Mouse (Mus musculus) neural tube, embryonic 13.5 days (tissue): ENCODE results near the gene Stpg1. TPM values are rescaled to one million over a fixed set of nuclear protein-coding genes. Genes with fewer than 3 reads are reported as not detected.

ENCODE experiments used
- ATAC-seq: fragments of 200-750 bp; cut with Nextera tagmentation; 2 replicates; pipeline ENCODE4 v1.8.0; 2017; ENCODE audit warnings: low read depth, mild to moderate bottlenecking, moderate TSS enrichment, moderate library complexity
- H3K27ac ChIP-seq: fragments of 300-500 bp; sonication (generic); replicated peaks from 2 replicates; pipeline ENCODE4 v1.5.1; 2015; ENCODE audit warnings: moderate library complexity, mild to moderate bottlenecking, inconsistent platforms
- H3K27me3 ChIP-seq: fragments of 300-500 bp; sonication (generic); 2 replicates; pipeline ENCODE4 v1.6.1; 2015; ENCODE audit warnings: mild to moderate bottlenecking, inconsistent platforms
- H3K36me3 ChIP-seq: fragments of 300-500 bp; sonication (generic); 2 replicates; pipeline ENCODE4 v1.6.1; 2015; ENCODE audit warnings: mild to moderate bottlenecking, inconsistent platforms
- H3K4me1 ChIP-seq: fragments of 300-500 bp; sonication (generic); replicated peaks from 2 replicates; pipeline ENCODE4 v1.6.1; 2015; ENCODE audit warnings: inconsistent platforms
- H3K4me2 ChIP-seq: fragments of 300-500 bp; sonication (generic); 2 replicates; pipeline ENCODE4 v1.6.1; 2015; ENCODE audit warnings: inconsistent platforms, mild to moderate bottlenecking, moderate library complexity
- H3K4me3 ChIP-seq: fragments of 300-500 bp; sonication (generic); 2 replicates; pipeline ENCODE4 v1.5.1; 2015; ENCODE audit warnings: mild to moderate bottlenecking, inconsistent platforms
- H3K9ac ChIP-seq: fragments of 300-500 bp; sonication (generic); 2 replicates; pipeline ENCODE4 v1.6.1; 2015; ENCODE audit warnings: moderate library complexity, mild to moderate bottlenecking, inconsistent platforms
- H3K9me3 ChIP-seq: fragments of 300-500 bp; sonication (generic); 2 replicates; pipeline ENCODE4 v1.6.1; 2016; ENCODE audit warnings: inconsistent platforms
- WGBS: fragments of 180-500 bp; shearing (Covaris S2); methylation state at CpG from one replicate; pipeline ENCODE4 v1.1.7; 2015; 5-methylcytosine and 5-hydroxymethylcytosine counted together
- polyA plus RNA-seq: library from polyadenylated mRNA; unstranded; fragments of >200 nt; fragmentation: Nextera tagmentation; extraction: Ambion mirVana; gene quantifications from 2 replicates; pipeline ENCODE4 v1.2.1, GENCODE M21; 2015

Gene Stpg1
- polyA plus RNA-seq, 1 experiment from 2014 or later: 0.31 TPM

- H3K4me1 ChIP-seq: peaks cover 50% of the 10 kb centered on the region
- no peak for ATAC-seq
- 0 out of 2 replicates have a peak overlapping the region, but pooled peaks have one; percentile 12 for H3K9ac ChIP-seq
- H3K27me3 ChIP-seq: peaks cover 46% of the 10 kb centered on the region
- H3K36me3 ChIP-seq: no peaks in the 10 kb centered on the region
- WGBS: 38% methylated on average over 11 of the region's 11 CpGs
- no peak overlapping the region for H3K4me3 ChIP-seq
- H3K9me3 ChIP-seq: no peaks in the 10 kb centered on the region
- H3K4me2 ChIP-seq: no peak overlapping the region
- no peak overlapping the region for H3K27ac ChIP-seq
Observed at GRCm38 (mm10) chr4:135567042-135567441, 72.5 kb downstream of the Stpg1 start.

DNA sequence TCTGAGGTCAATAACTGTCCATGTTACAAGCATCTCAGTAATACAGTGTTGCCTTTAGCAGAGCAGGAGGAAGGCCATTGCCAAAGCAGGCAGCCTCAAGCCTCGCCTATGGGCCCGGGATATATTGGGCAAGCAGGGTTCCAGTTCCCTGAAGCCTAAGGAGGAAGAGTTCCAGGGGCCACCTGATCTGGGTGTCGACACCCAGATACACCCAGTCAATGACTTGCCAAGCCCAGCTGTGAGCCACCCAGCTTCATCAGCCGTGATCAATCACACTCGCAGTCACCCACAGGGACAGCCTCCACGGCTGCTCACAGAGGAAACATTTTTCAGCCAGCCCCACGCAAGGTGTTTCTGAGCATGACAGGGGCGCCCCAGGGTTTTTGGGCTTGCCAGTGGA lies 72.9 kb downstream of the Stpg1 start:
- Histone ChIP-seq H3K4me3 (no peak overlapping the region), H3K27ac (no peak overlapping the region), H3K36me3 (no peaks in the 10 kb centered on the region), H3K9me3 (no peaks in the 10 kb centered on the region), H3K4me1 (peaks cover 50% of the 10 kb centered on the region), H3K4me2 (no peak overlapping the region), H3K9ac (no peak overlapping the region), H3K27me3 (peaks cover 50% of the 10 kb centered on the region)
- 36% methylated on average over 8 of the region's 8 CpGs for WGBS
- no peak for ATAC-seq

DNA sequence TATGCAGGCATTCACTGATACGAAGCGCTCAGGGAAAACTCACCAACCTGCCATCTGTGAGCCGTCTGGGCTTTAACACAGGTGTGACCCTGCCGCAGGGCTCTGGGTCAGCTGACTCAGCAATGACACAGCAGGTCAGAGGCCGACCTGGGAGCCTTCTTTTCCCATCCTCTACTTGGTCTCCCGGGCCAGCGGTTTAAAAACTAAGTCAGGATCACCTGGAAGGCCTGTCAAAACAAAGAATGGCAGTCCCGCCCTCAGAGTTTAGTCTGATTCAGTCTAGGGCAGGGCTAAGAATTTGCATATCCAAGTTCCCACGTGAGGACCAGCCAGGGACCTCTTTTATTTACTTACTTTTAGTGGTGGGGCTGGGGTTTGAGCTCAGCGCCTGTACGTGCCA lies 74.6 kb downstream of the Stpg1 start:
- H3K9ac ChIP-seq: no peak overlapping the region
- no peak for ATAC-seq
- no peaks in the 10 kb centered on the region for H3K36me3 ChIP-seq
- no peak overlapping the region for H3K27ac ChIP-seq
- H3K4me3 ChIP-seq: no peak overlapping the region
- H3K27me3 ChIP-seq: peaks cover 64% of the 10 kb centered on the region
- peaks cover 64% of the 10 kb centered on the region for H3K4me1 ChIP-seq
- H3K4me2 ChIP-seq: peak overlapping the region; percentile 54; the same call in 1 of the 2 replicates
- WGBS: 9% methylated on average over 11 of the region's 11 CpGs
- no peaks in the 10 kb centered on the region for H3K9me3 ChIP-seq

DNA sequence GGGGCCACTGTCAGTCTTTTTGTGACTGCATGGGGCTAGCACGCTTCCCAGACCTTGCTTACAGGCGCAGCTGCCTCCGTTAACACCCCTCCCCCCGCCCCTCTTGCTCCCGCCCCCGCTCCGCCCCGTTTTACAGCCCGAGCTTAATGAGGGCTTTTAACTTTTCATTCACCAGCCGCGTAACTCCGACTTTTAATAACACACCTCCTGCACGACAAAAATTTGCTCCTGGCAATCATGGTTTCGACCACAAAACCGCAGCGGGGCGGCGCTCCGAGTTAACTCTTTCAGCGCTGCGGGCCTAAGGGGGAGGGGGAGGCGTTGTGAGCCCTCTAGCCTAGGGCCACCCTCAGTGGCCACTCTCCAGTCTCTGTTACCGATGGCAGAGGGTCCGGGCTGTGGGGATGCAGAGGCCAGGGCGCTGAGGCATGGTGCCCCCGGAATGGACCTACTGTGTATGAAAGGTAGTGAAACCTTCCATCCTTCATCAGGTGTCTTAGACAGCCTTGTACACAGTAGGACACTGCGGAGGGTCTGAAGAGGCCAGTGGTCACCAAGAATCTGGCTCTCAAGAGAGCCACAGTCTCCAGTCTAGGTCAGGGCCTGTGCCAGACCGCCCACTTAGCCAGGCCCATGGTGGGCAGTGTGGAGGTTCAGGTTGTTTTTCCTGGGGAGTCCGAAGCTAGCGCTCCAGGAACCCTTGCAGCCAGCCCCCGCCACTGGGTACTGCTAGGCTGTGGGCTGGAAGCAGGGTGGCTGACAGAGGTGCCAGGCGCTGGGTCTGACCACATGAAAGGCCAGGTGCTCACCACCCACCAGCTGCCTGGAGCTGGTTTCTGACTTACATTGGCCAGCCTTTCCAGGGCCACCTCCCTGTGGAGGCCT lies 75.8 kb downstream of the Stpg1 start:
- peak overlapping the region; percentile 54 for H3K4me2 ChIP-seq
- peak overlapping the region; percentile 31 for H3K4me3 ChIP-seq
- peaks cover 59% of the 10 kb centered on the region for H3K4me1 ChIP-seq
- peak; percentile 24; the same call in 1 of the 2 replicates for ATAC-seq
- no peaks in the 10 kb centered on the region for H3K9me3 ChIP-seq
- no peaks in the 10 kb centered on the region for H3K36me3 ChIP-seq
- H3K9ac ChIP-seq: peak overlapping the region; percentile 52; the same call in 1 of the 2 replicates
- H3K27me3 ChIP-seq: peaks cover 76% of the 10 kb centered on the region
- WGBS: 11% methylated on average over 32 of the region's 32 CpGs
- no peak overlapping the region for H3K27ac ChIP-seq

DNA sequence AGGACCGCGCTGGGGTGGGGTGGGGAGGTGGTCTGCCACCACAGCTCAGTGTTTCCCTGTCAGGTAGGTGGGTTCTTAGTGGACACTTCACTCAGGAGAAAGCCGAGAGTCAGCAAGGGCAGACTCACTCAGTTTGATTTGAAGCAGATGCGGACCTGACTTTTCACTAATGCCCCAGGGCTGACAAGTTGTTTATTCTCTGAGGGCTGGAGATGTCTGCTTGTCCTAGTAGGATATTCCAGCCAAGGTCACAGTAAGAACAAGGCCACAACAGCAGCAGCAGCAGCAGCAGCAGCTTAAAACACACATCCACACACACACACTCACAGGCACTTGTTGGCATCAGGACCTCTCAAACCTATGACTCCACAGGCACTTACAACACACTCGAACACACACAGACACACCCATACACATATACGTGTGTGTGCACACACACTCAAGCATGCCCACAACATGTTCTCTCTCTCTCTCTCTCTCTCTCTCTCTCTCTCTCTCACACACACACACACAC lies 76.5 kb downstream of the Stpg1 start:
- no peak overlapping the region for H3K27ac ChIP-seq
- peaks cover 57% of the 10 kb centered on the region for H3K4me1 ChIP-seq
- H3K4me2 ChIP-seq: no peak overlapping the region
- no peak overlapping the region for H3K4me3 ChIP-seq
- WGBS: 53% methylated on average over 6 of the region's 6 CpGs
- H3K9me3 ChIP-seq: no peaks in the 10 kb centered on the region
- H3K9ac ChIP-seq: no peak overlapping the region
- peaks cover 80% of the 10 kb centered on the region for H3K27me3 ChIP-seq
- H3K36me3 ChIP-seq: no peaks in the 10 kb centered on the region
- ATAC-seq: no peak

GRCm38 (mm10) chr4:135572276-135572675 lies 77.7 kb downstream of the Stpg1 start:
- Histone ChIP-seq H3K9ac (no peak overlapping the region), H3K4me2 (no peak overlapping the region), H3K36me3 (no peaks in the 10 kb centered on the region), H3K9me3 (no peaks in the 10 kb centered on the region), H3K27ac (no peak overlapping the region), H3K27me3 (peaks cover 79% of the 10 kb centered on the region), H3K4me1 (peaks cover 50% of the 10 kb centered on the region), H3K4me3 (no peak overlapping the region)
- 28% methylated on average over 8 of the region's 8 CpGs for WGBS
- ATAC-seq: no peak

GRCm38 (mm10) chr4:135573251-135573808 lies 78.7 kb downstream of the Stpg1 start, which contains the start of gene Grhl3:
Gene Grhl3 (minus strand): TSS chr4:135573630.
- Histone ChIP-seq H3K4me1 (peaks cover 39% of the 10 kb centered on the region), H3K27me3 (peaks cover 69% of the 10 kb centered on the region), H3K9me3 (no peaks in the 10 kb centered on the region), H3K9ac (peak within 1 kb of the TSS; percentile 53), H3K4me2 (peak within 1 kb of the TSS; percentile 62), H3K36me3 (no peaks in the 10 kb centered on the region), H3K4me3 (peak within 1 kb of the TSS; percentile 30), H3K27ac (no peak within 1 kb of the TSS)
- ATAC-seq: no peak
- WGBS: under 1% methylated on average over 31 of the region's 31 CpGs

DNA sequence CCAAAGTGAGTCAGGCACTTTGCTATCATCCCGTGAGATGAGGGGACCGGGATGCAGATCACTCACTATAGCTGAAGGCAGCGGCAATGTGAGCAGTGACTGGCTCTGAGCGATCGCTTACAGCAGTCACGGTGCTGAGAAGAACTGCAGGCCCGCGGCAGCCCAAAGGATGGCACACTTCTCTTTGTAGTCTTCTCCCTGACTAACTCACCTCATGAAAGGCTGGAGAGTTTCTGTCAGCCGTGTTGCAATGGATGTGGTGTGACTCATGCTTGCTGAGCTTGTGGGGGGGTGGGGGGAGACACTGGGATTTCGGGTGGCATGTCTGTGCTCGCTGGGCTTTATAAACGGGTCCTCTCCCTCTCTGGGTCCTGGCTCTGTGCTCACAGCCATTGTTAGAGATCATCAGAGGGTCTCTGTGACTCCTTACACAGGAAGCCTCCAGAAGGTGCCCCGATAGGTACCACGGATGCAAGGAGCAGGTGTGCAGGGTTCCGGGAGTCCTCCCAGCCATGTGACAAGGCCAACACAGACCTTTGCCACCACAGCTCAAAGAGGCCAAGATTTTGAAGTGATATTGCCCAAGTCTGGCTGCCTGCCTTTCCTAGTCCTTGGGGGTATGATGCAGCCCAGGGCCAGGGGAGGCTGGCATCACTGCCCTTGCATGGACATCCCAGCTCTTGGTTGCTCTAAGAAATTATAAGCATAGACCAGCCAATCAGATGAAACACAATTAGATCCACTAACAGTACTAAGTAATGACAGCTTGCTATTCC lies 81.0 kb downstream of the Stpg1 start:
- Histone ChIP-seq H3K9ac (no peak overlapping the region), H3K4me3 (no peak overlapping the region), H3K27me3 (peaks cover 49% of the 10 kb centered on the region), H3K27ac (no peak overlapping the region), H3K4me1 (peaks cover 17% of the 10 kb centered on the region), H3K36me3 (no peaks in the 10 kb centered on the region), H3K4me2 (no peak overlapping the region), H3K9me3 (no peaks in the 10 kb centered on the region)
- no peak for ATAC-seq
- WGBS: 65% methylated on average over 15 of the region's 15 CpGs

DNA sequence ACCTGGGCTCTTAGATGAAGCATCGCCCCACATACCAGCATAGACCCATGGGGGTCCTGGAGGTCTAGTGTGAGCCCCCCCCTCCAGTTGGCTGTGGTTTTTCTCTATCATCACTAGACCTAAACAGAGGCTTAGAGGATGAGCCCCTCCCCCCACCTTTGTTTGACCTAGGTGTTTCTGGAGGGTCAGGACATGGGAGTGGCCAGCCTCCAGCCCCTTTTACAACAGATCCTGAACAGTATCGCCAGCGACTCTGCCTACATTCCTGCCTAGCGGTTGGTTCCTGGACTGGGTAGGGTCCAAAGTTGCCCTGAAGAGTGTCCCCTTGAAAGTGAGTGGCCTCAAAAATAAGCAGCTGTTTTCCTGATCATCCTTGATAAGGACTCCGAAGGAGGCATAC lies 83.9 kb downstream of the Stpg1 start:
- Histone ChIP-seq H3K9ac (no peak overlapping the region), H3K27me3 (peaks cover 24% of the 10 kb centered on the region), H3K36me3 (no peaks in the 10 kb centered on the region), H3K4me3 (no peak overlapping the region), H3K4me2 (no peak overlapping the region), H3K4me1 (peaks cover 15% of the 10 kb centered on the region), H3K9me3 (no peaks in the 10 kb centered on the region), H3K27ac (no peak overlapping the region)
- WGBS: 87% methylated on average over 5 of the region's 5 CpGs
- ATAC-seq: no peak

GRCm38 (mm10) chr4:135579695-135580094 lies 85.1 kb downstream of the Stpg1 start:
- Histone ChIP-seq H3K27me3 (peaks cover 12% of the 10 kb centered on the region), H3K4me2 (no peak overlapping the region), H3K9ac (no peak overlapping the region), H3K36me3 (no peaks in the 10 kb centered on the region), H3K9me3 (no peaks in the 10 kb centered on the region), H3K4me1 (peaks cover 9% of the 10 kb centered on the region; the same call in 1 of the 2 replicates), H3K4me3 (no peak overlapping the region), H3K27ac (no peak overlapping the region)
- WGBS: 70% methylated on average over 6 of the region's 6 CpGs
- no peak for ATAC-seq

DNA sequence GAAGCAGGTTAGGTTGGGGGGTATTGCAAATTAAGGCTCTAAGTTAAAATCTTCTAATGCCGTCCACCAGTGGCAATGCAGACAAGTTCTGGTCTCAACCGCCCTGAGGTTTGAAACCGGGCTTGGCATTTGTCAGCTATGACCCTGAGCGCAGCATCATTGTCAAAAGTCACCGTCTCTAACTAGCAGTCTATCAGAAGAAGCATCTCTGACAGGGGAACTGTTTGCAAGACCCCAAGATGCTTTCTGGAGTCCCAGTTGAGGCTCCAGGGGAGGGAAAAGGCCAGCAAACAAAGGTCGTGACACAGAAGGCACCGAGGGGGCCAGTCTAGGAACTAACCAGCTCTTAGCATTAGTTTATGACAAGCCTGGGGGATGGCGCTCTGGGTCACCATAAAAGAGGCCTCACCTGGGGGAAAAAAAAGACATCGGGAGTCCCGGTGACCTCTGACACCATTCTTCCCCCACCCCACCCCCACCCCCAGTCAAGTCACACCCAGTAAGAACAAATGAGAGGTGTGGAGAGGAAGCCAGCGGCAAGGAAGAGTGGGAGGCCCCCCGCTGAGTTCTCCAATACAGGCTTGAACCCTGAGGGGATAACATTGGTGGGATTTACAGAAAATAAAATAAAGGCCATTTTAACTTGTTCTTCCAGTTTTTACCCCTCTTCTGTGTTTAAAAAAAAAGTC lies 86.8 kb downstream of the Stpg1 start:
- Histone ChIP-seq H3K27me3 (no peaks in the 10 kb centered on the region; the same call in 1 of the 2 replicates), H3K4me2 (no peak overlapping the region), H3K4me3 (no peak overlapping the region), H3K4me1 (peaks cover 9% of the 10 kb centered on the region; the same call in 1 of the 2 replicates), H3K9me3 (no peaks in the 10 kb centered on the region), H3K36me3 (no peaks in the 10 kb centered on the region), H3K27ac (no peak overlapping the region), H3K9ac (no peak overlapping the region)
- WGBS: 25% methylated on average over 12 of the region's 12 CpGs
- no peak for ATAC-seq
